ENCODE assay signal across 10 mouse cellular contexts in genomic region chr15:85674191-85674984, GRCm38 (mm10).
DNase-seq lines count a peak whose midpoint lies in the region; ATAC-seq and TF ChIP-seq lines count a peak whose summit lies in the region.
"Had no signal": no experiment of that assay in that cellular context is flagged by ENCODE, and none has a peak within 500 bp of the region (broad histone marks: within the 10 kb centered on the region; RNA-seq: fewer than 3 reads in every experiment).

No protein-coding gene starts in this region.

- DNase-seq in cerebellum, postnatal 25 days: peak; percentile 58 to 59
- no peak for DNase-seq in limb, embryonic 10.5 days (ENCODE audit: low spot score)
- DNase-seq in heart, postnatal 0 days (ENCODE audit: low spot score): no peak
- no peak for DNase-seq in ovary, postnatal 36 days (ENCODE audit: low spot score)
- no peak for DNase-seq in right cerebral cortex, postnatal 36 days (ENCODE audit: low spot score in 2 of 2)
- DNase-seq: spleen, adult 18-20 months had no signal

- H3K4me1 ChIP-seq in limb, embryonic 12.5 days (replicated peaks): peaks cover 27% of the 10 kb centered on the region
- H3K4me1 ChIP-seq in limb, embryonic 10.5 days: peaks cover 25% of the 10 kb centered on the region
- H3K4me1 ChIP-seq in heart, postnatal 0 days (ENCODE audit: control insufficient read depth, insufficient read depth): peaks cover 54% of the 10 kb centered on the region
- H3K4me1 ChIP-seq in neural tube, embryonic 13.5 days (replicated peaks): peaks cover 71% of the 10 kb centered on the region
- H3K4me1 ChIP-seq: liver, embryonic 15.5 days had no signal

- H3K27ac ChIP-seq in limb, embryonic 12.5 days: no peak overlapping the region
- no peak overlapping the region for H3K27ac ChIP-seq in limb, embryonic 10.5 days
- H3K27ac ChIP-seq in heart, postnatal 0 days (ENCODE audit: low read depth): no peak overlapping the region; the same call in 1 of the 2 replicates
- H3K27ac ChIP-seq in neural tube, embryonic 13.5 days (replicated peaks): peak overlapping the region; percentile 61
- H3K27ac ChIP-seq: liver, embryonic 15.5 days had no signal

- 86% methylated on average over 9 of the region's 9 CpGs for WGBS in limb, embryonic 12.5 days
- 86% methylated on average over 9 of the region's 9 CpGs for WGBS in limb, embryonic 10.5 days
- WGBS in heart, postnatal 0 days: 80% methylated on average over 9 of the region's 9 CpGs
- WGBS in neural tube, embryonic 13.5 days: 66% methylated on average over 9 of the region's 9 CpGs

- H3K36me3 ChIP-seq in limb, embryonic 12.5 days: peaks cover 6% of the 10 kb centered on the region; the same call in 1 of the 2 replicates
- no peaks in the 10 kb centered on the region for H3K36me3 ChIP-seq in limb, embryonic 10.5 days
- H3K36me3 ChIP-seq in heart, postnatal 0 days (replicated peaks; ENCODE audit: control insufficient read depth, insufficient read depth, low read length): peaks cover 13% of the 10 kb centered on the region; the same call in 1 of the 2 replicates
- peaks cover 24% of the 10 kb centered on the region for H3K36me3 ChIP-seq in neural tube, embryonic 13.5 days
- H3K36me3 ChIP-seq: liver, embryonic 15.5 days had no signal

- no peaks in the 10 kb centered on the region for H3K9me3 ChIP-seq in limb, embryonic 12.5 days
- no peaks in the 10 kb centered on the region for H3K9me3 ChIP-seq in limb, embryonic 10.5 days (replicated peaks)
- no peaks in the 10 kb centered on the region for H3K9me3 ChIP-seq in heart, postnatal 0 days (replicated peaks; ENCODE audit: control insufficient read depth, low read length)
- H3K9me3 ChIP-seq in neural tube, embryonic 13.5 days: no peaks in the 10 kb centered on the region
- H3K9me3 ChIP-seq: liver, embryonic 15.5 days had no signal

- TF ChIP-seq CTCF in heart, postnatal 0 days (IDR thresholded peaks at IDR 0.05; ENCODE audit: low read depth): no peak

- ATAC-seq in cerebellum, adult (ENCODE audit: insufficient number of reproducible peaks, low FRiP score, low TSS enrichment): no peak
- no peak for ATAC-seq in limb, embryonic 12.5 days (ENCODE audit: insufficient number of reproducible peaks, insufficient read depth, low FRiP score, low TSS enrichment, low read depth)
- ATAC-seq in heart, postnatal 0 days (ENCODE audit: insufficient read depth, low read depth): no peak
- ATAC-seq in neural tube, embryonic 13.5 days (ENCODE audit: low read depth): no peak

- peaks cover 86% of the 10 kb centered on the region for H3K27me3 ChIP-seq in limb, embryonic 12.5 days
- peaks cover 98% of the 10 kb centered on the region for H3K27me3 ChIP-seq in limb, embryonic 10.5 days (ENCODE audit: low read depth, poor library complexity, severe bottlenecking)
- H3K27me3 ChIP-seq in heart, postnatal 0 days (ENCODE audit: control insufficient read depth, insufficient read depth, low read length): no peaks in the 10 kb centered on the region
- H3K27me3 ChIP-seq in neural tube, embryonic 13.5 days: no peaks in the 10 kb centered on the region

- TF ChIP-seq EP300 in heart, postnatal 0 days (IDR thresholded peaks at IDR 0.05; ENCODE audit: low read depth): no peak

- H3K4me3 ChIP-seq in limb, embryonic 12.5 days (replicated peaks): no peak overlapping the region
- no peak overlapping the region for H3K4me3 ChIP-seq in limb, embryonic 10.5 days
- peak overlapping the region; percentile 84 for H3K4me3 ChIP-seq in heart, postnatal 0 days (ENCODE audit: low read depth, low read length)
- peak overlapping the region; percentile 98 for H3K4me3 ChIP-seq in neural tube, embryonic 13.5 days
- H3K4me3 ChIP-seq: liver, embryonic 15.5 days had no signal

- H3K9ac ChIP-seq in limb, embryonic 12.5 days (replicated peaks): no peak overlapping the region
- peak overlapping the region; percentile 98 for H3K9ac ChIP-seq in heart, postnatal 0 days (replicated peaks; ENCODE audit: low read depth, low read length)
- H3K9ac ChIP-seq in neural tube, embryonic 13.5 days: peak overlapping the region; percentile 100
- H3K9ac ChIP-seq: liver, embryonic 15.5 days had no signal

- peak overlapping the region; percentile 88; the same call in 1 of the 2 replicates for H3K4me2 ChIP-seq in limb, embryonic 12.5 days
- H3K4me2 ChIP-seq in heart, postnatal 0 days (ENCODE audit: low read depth, low read length): peak overlapping the region; percentile 64
- H3K4me2 ChIP-seq in neural tube, embryonic 13.5 days: peak overlapping the region; percentile 97
- H3K4me2 ChIP-seq: liver, embryonic 15.5 days had no signal

Comparison
In these comparisons a context has a peak if more than half of its experiments do, and no peak if none do; other contexts are left out.
1. DNase-seq: peak in cerebellum, postnatal 25 days (2 of 2); none in limb, embryonic 10.5 days (single experiment), heart, postnatal 0 days (single experiment), ovary, postnatal 36 days (single experiment) and right cerebral cortex, postnatal 36 days (0 of 2).
2. H3K4me3 ChIP-seq: peak in heart, postnatal 0 days (single experiment) and neural tube, embryonic 13.5 days (single experiment); none in limb, embryonic 12.5 days (single experiment) and limb, embryonic 10.5 days (single experiment).
3. Peak in every context shown above with its lines, with median percentiles within 50 percentile points of each other: H3K4me2 ChIP-seq.